Mouse (Mus musculus) midbrain, embryonic 14.5 days (tissue): ENCODE data around the gene Nmrk1. TPM values are rescaled to one million over a fixed set of nuclear protein-coding genes. Genes with fewer than 3 reads are reported as not detected.

ENCODE experiments used
- ATAC-seq: fragments of 200-750 bp; cut with Nextera tagmentation; 2 replicates; pipeline ENCODE4 v1.8.0; 2017; ENCODE audit warnings: moderate number of reproducible peaks, moderate library complexity; ENCODE audit not compliant: low FRiP score, low TSS enrichment
- DNase-seq: peaks from one replicate; pipeline ENCODE4 v3.0.0-alpha.2; 2015
- H3K27ac ChIP-seq: fragments of 300-500 bp; sonication (generic); replicated peaks from 2 replicates; pipeline ENCODE4 v1.5.1; 2014; ENCODE audit warnings: mild to moderate bottlenecking, low read depth, low read length, moderate library complexity
- H3K27me3 ChIP-seq: fragments of 300-500 bp; sonication (generic); 2 replicates; pipeline ENCODE4 v1.6.1; 2014; ENCODE audit warnings: low read length, control low read depth, mixed read lengths; ENCODE audit not compliant: control insufficient read depth, insufficient read depth
- H3K36me3 ChIP-seq: fragments of 300-500 bp; sonication (generic); 2 replicates; pipeline ENCODE4 v1.6.1; 2014; ENCODE audit warnings: low read length, control low read depth; ENCODE audit not compliant: control insufficient read depth, insufficient read depth
- H3K4me1 ChIP-seq: fragments of 300-500 bp; sonication (generic); 2 replicates; pipeline ENCODE4 v1.6.1; 2014; ENCODE audit warnings: mild to moderate bottlenecking, antibody characterized with exemption, low read length, control low read depth; ENCODE audit not compliant: control insufficient read depth, insufficient read depth
- H3K4me2 ChIP-seq: fragments of 300-500 bp; sonication (generic); 2 replicates; pipeline ENCODE4 v1.6.1; 2014; ENCODE audit warnings: mild to moderate bottlenecking, low read length, moderate library complexity
- H3K4me3 ChIP-seq: fragments of 300-500 bp; sonication (generic); replicated peaks from 2 replicates; pipeline ENCODE4 v1.5.1; 2014; ENCODE audit warnings: low read depth, low read length
- H3K9ac ChIP-seq: fragments of 300-500 bp; sonication (generic); replicated peaks from 2 replicates; pipeline ENCODE4 v1.6.1; 2014; ENCODE audit warnings: mild to moderate bottlenecking, low read length, moderate library complexity
- H3K9me3 ChIP-seq: fragments of 300-500 bp; sonication (generic); 2 replicates; pipeline ENCODE4 v1.6.1; 2016; ENCODE audit warnings: low read length, control low read depth, mixed read lengths; ENCODE audit not compliant: control insufficient read depth
- WGBS: fragments of 180-500 bp; shearing (Covaris S2); extraction: QIAGEN DNeasy Blood & Tissue Kit; methylation state at CpG from one replicate; pipeline ENCODE4 v1.1.7; 2014; 5-methylcytosine and 5-hydroxymethylcytosine counted together
- polyA plus RNA-seq: library from polyadenylated mRNA; unstranded; fragments of >200 nt; fragmentation: Nextera tagmentation; extraction: Ambion mirVana; gene quantifications from 2 replicates; pipeline ENCODE4 v1.2.1, GENCODE M21; 2014

The Nmrk1 gene
- polyA plus RNA-seq, 1 experiment from 2014 or later = 4.8 TPM

GRCm38 (mm10) chr19:18663904-18664303 is 32.2 kb downstream of the Nmrk1 start:
- H3K9ac ChIP-seq = no peak overlapping the region
- no peak overlapping the region for H3K4me2 ChIP-seq
- H3K27ac ChIP-seq = no peak overlapping the region
- H3K4me3 ChIP-seq = no peak overlapping the region
- 69% methylated on average over 2 of the region's 2 CpGs for WGBS
- H3K9me3 ChIP-seq = no peaks in the 10 kb centered on the region
- H3K27me3 ChIP-seq = no peaks in the 10 kb centered on the region
- no peaks in the 10 kb centered on the region for H3K36me3 ChIP-seq
- no peak for ATAC-seq
- no peak for DNase-seq
- no peaks in the 10 kb centered on the region for H3K4me1 ChIP-seq

- Histone ChIP-seq H3K4me2 (no peak overlapping the region), H3K36me3 (no peaks in the 10 kb centered on the region), H3K4me3 (no peak overlapping the region), H3K27ac (no peak overlapping the region), H3K9ac (no peak overlapping the region), H3K4me1 (peaks cover 3% of the 10 kb centered on the region), H3K27me3 (no peaks in the 10 kb centered on the region), H3K9me3 (no peaks in the 10 kb centered on the region)
- 75% methylated on average over 7 of the region's 7 CpGs for WGBS
- DNase-seq (no peak), ATAC-seq (no peak)
Observed at GRCm38 (mm10) chr19:18666966-18667365, 35.2 kb downstream of the Nmrk1 start.

GRCm38 (mm10) chr19:18669551-18669950 is 37.8 kb downstream of the Nmrk1 start:
- no peak overlapping the region for H3K4me2 ChIP-seq
- ATAC-seq = no peak
- DNase-seq = no peak
- no peak overlapping the region for H3K4me3 ChIP-seq
- no peaks in the 10 kb centered on the region for H3K9me3 ChIP-seq
- WGBS = 48% methylated on average over 7 of the region's 7 CpGs
- no peak overlapping the region for H3K9ac ChIP-seq
- H3K27me3 ChIP-seq = no peaks in the 10 kb centered on the region
- H3K4me1 ChIP-seq = peaks cover 20% of the 10 kb centered on the region
- H3K27ac ChIP-seq = no peak overlapping the region
- no peaks in the 10 kb centered on the region for H3K36me3 ChIP-seq

GRCm38 (mm10) chr19:18670608-18671007 is 38.9 kb downstream of the Nmrk1 start, which contains the start of gene Carnmt1:
Gene Carnmt1 (plus strand): TSS chr19:18670764.
- DNase-seq = peak; percentile 99
- peak within 1 kb of the TSS; percentile 79 for H3K4me3 ChIP-seq

GRCm38 (mm10) chr19:18671056-18671741 is 39.4 kb downstream of the Nmrk1 start:
- Histone ChIP-seq H3K36me3 (no peaks in the 10 kb centered on the region), H3K27me3 (no peaks in the 10 kb centered on the region), H3K27ac (peak overlapping the region; percentile 77), H3K4me1 (peaks cover 20% of the 10 kb centered on the region), H3K4me3 (peak overlapping the region; percentile 79), H3K4me2 (peak overlapping the region; percentile 80), H3K9me3 (no peaks in the 10 kb centered on the region), H3K9ac (peak overlapping the region; percentile 77)
- WGBS = under 1% methylated on average over 55 of the region's 64 CpGs
- DNase-seq (peak; percentile 73), ATAC-seq (peak; percentile 65)

More at GRCm38 (mm10) chr19:18670608-18671007, 38.9 kb downstream of the Nmrk1 start, which contains the start of gene Carnmt1:
- H3K36me3 ChIP-seq = no peaks in the 10 kb centered on the region
- WGBS = under 1% methylated on average over 42 of the region's 58 CpGs
- no peaks in the 10 kb centered on the region for H3K9me3 ChIP-seq
- peak within 1 kb of the TSS; percentile 80 for H3K4me2 ChIP-seq
- H3K9ac ChIP-seq = peak within 1 kb of the TSS; percentile 77
- peaks cover 20% of the 10 kb centered on the region for H3K4me1 ChIP-seq
- peak; percentile 99 for ATAC-seq
- H3K27me3 ChIP-seq = no peaks in the 10 kb centered on the region
- H3K27ac ChIP-seq = peak within 1 kb of the TSS; percentile 77

- no peaks in the 10 kb centered on the region for H3K27me3 ChIP-seq
- no peak overlapping the region for H3K27ac ChIP-seq
- peaks cover 20% of the 10 kb centered on the region for H3K4me1 ChIP-seq
- no peak overlapping the region for H3K9ac ChIP-seq
- ATAC-seq (no peak), DNase-seq (peak; percentile 18)
- peak overlapping the region; percentile 80 for H3K4me2 ChIP-seq
- H3K9me3 ChIP-seq = no peaks in the 10 kb centered on the region
- no peaks in the 10 kb centered on the region for H3K36me3 ChIP-seq
- WGBS = 65% methylated on average over 3 of the region's 3 CpGs
- H3K4me3 ChIP-seq = peak overlapping the region; percentile 79
Observed at GRCm38 (mm10) chr19:18672498-18672897, 40.7 kb downstream of the Nmrk1 start.

- Histone ChIP-seq H3K4me3 (0 out of 2 replicates have a peak overlapping the region, but pooled peaks have one; percentile 5), H3K27ac (no peak overlapping the region), H3K27me3 (no peaks in the 10 kb centered on the region), H3K4me1 (peaks cover 20% of the 10 kb centered on the region), H3K36me3 (no peaks in the 10 kb centered on the region), H3K9ac (no peak overlapping the region; the same call in 1 of the 2 replicates), H3K9me3 (no peaks in the 10 kb centered on the region), H3K4me2 (peak overlapping the region; percentile 80)
- no peak for ATAC-seq
- DNase-seq = no peak
- 8% methylated on average over 4 of the region's 4 CpGs for WGBS
Observed at GRCm38 (mm10) chr19:18673116-18673515, 41.4 kb downstream of the Nmrk1 start.

- H3K27ac ChIP-seq = no peak overlapping the region
- DNase-seq (no peak), ATAC-seq (no peak)
- H3K9me3 ChIP-seq = no peaks in the 10 kb centered on the region
- H3K4me3 ChIP-seq = no peak overlapping the region
- H3K4me2 ChIP-seq = no peak overlapping the region
- H3K27me3 ChIP-seq = no peaks in the 10 kb centered on the region
- H3K36me3 ChIP-seq = peaks cover 11% of the 10 kb centered on the region
- WGBS = 76% methylated on average over 4 of the region's 4 CpGs
- no peaks in the 10 kb centered on the region for H3K4me1 ChIP-seq
- H3K9ac ChIP-seq = no peak overlapping the region
Observed at GRCm38 (mm10) chr19:18682142-18682541, 50.4 kb downstream of the Nmrk1 start.

GRCm38 (mm10) chr19:18687556-18687955 is 55.8 kb downstream of the Nmrk1 start:
- WGBS = 75% methylated on average over 3 of the region's 3 CpGs
- peak; percentile 55 for ATAC-seq
- no peak overlapping the region for H3K27ac ChIP-seq
- H3K4me3 ChIP-seq = no peak overlapping the region
- H3K36me3 ChIP-seq = 0 out of 2 replicates have a peak, but pooled peaks cover 4% of the 10 kb centered on the region
- no peaks in the 10 kb centered on the region for H3K27me3 ChIP-seq
- no peak overlapping the region for H3K9ac ChIP-seq
- H3K9me3 ChIP-seq = no peaks in the 10 kb centered on the region
- H3K4me1 ChIP-seq = no peaks in the 10 kb centered on the region
- H3K4me2 ChIP-seq = no peak overlapping the region
- DNase-seq = peak; percentile 66
